Mouse (Mus musculus): ENCODE results near the gene Mylk4.

Gene Mylk4

GRCm38 (mm10) chr13:32783816-32784215 lies at the start of gene Mylk4:
Gene Mylk4, minus strand, starts transcription at chr13:32783954.
- DNase-seq = no peak

DNA sequence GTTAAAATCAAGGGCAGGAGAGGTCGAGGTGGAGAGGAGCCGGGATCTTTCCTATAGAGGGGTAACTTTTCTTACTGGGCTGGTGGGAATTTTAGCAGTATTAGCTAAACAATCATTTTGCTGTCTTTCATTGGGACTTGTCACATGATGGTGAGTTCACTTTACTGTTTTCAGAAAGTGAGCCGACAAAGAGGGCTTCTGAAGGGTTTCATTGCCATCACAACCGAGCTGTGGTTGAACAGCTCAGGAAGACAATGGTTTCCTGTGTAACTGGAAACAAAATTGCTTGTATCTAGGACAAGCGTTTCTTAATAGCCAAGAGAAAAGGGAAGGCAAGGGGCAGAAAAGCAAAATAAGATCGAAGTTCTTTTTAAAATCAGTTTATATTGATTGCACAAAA lies 49.5 kb upstream of the Mylk4 start:
- no peak for DNase-seq

DNA sequence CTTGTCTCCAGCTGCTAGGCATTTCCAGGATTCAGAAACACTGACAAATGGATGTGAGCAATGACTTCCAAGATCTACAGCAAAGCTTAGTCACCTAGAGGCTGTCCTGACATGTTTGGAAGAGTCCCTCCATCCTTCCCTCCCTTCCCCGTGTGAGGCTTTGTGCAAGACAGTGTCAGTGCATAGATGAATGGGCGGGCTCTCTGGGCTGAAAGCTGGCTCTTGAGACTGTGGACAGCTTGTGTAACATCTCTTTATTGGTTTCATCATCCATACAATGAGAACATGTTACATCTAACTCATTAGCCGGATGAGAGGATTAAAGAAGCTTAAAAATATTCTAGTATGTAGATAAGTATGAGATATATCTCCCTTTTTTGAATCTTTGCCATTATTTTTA lies 49.0 kb upstream of the Mylk4 start:
- no peak for DNase-seq

DNA sequence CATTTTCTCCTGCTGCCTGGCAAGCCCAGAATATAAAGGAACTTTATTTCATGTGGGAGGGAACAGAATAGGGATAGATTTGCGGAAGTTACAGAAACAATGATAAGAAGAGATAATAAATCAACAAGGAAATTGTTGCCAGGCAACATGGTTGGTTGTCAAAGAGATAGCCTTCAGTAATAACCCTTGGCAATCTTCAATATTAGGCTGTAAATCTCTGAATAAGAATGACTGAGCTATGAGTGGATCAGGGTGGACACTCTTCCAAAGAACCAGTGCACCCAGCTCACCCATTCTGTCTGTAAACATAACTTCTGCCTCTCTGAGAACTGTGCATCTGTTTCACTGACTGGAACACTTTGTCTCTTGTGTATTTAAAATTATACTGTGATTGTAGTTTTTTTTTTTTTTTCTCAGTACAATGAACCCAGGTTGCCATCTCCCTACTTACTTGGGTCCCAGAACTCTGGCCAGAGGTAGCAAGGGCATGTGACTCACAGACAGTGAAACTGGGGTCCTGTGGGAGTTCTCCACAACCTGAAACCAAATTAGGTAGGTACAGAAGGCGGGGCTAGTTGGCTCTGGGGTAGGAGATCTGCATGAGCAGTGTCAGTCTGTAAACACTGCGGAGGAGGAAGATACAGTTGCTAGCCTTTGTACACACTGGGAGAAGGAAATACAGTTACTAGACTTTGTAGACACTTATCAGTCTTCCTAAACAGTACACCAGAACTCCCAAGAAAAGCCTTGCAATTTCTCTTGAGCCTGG lies 47.9 kb upstream of the Mylk4 start:
- DNase-seq = no peak

DNA sequence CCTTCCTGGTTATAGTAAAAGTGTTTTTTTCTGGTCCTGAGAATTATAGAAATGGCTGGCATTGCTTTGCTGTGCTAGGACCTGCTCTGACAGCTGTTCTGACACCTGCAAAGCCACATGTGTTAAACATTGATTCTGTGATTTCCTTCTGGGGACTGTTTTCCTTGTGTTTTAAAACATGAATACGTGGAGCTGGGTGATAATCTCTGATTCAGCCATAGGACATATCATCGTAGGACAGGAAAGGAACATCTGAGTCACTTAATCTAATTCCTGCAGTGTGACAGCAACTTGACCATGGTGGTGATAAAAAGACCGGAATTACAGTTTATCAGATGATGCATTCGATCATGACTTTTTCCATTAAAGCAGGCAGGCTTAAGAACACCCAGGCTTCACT lies 45.1 kb upstream of the Mylk4 start:
- DNase-seq = peak; percentile 36

- DNase-seq = peak; percentile 85
Observed at GRCm38 (mm10) chr13:32827951-32828350, 44.2 kb upstream of the Mylk4 start.

GRCm38 (mm10) chr13:32827111-32827822 lies 43.5 kb upstream of the Mylk4 start:
- no peak for DNase-seq

DNA sequence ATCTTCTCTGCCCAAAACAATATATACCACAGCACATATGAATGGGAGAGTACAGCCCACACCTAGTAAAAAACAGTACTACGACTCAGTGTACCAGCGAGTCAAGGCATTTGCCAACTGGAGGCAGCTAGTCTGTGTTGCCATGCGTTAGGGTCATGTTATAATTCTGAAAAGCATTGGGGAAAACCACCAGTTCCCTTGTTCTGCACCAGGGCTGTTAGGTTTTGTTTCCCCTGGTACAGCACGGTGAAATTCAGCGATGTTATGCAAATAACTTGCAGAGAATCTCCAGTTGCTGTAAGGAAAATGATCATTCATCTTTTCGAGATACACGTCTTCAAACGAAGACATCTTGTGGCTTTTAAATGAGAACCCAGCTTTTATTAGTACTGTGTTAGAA lies 41.8 kb upstream of the Mylk4 start:
- DNase-seq = peak; percentile 43

- DNase-seq = peak; percentile 57
Observed at GRCm38 (mm10) chr13:32824377-32825330, 40.9 kb upstream of the Mylk4 start.

DNA sequence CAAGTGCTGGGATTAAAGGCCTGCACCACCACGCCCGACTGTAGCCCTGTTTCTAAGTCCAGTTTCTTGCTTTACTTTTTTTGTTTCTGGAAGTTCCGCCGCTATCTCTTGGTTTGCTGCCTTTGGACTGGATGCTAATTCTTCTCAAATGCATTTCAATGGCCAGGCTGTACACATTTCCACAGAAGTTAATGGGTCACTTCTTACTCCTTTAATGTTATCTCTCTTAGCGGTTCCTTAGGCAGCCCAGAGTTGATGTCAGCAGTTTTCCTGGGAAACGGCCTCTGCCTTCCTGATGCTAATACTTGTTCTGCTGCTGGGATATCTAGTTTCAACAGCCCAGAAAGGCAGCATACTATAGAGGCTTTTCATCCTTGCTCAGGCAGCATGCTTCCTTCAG lies 39.4 kb upstream of the Mylk4 start:
- peak; percentile 55 for DNase-seq

DNA sequence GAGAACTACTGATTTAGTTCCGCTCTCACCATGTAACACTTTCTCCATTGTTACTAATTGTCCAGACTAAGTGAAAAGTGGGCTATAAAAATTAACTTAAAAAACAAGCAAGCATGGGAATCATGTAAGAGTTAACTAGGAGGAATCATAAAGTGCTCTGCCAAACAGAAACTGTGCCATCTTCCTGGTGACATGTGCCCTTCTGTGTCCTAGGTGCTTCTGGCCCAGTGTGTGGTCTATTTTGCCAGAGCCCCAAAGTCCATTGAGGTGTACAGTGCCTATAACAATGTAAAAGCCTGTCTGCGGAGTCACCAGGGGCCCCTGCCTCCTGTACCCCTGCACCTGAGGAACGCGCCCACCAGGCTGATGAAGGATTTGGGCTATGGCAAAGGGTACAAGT lies 37.9 kb upstream of the Mylk4 start:
- DNase-seq = peak; percentile 85

GRCm38 (mm10) chr13:32819926-32820325 lies 36.2 kb upstream of the Mylk4 start:
- peak; percentile 58 for DNase-seq

DNA sequence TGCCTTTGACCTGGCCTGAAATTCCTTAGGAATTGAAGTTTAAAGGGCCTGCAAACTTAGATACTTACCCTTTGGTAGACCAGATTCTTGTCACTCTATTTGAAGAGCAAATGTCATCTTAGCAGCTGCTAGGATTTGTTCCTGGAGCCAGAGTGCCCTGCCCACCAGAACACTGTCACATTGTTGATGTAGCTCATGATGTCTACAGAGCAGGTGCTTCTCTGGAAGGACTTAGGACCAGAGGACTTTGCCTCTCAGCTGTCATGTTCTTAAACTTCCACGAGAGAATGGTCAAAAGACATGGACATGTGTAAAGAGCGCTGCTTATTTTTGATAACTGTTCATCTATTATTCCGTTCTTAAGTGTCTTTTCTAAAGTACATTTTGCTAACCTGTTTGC lies 35.5 kb upstream of the Mylk4 start:
- DNase-seq = peak; percentile 43

- DNase-seq = no peak
Observed at GRCm38 (mm10) chr13:32807624-32808023, 23.9 kb upstream of the Mylk4 start.

- peak; percentile 90 for DNase-seq
Observed at GRCm38 (mm10) chr13:32806820-32807219, 23.1 kb upstream of the Mylk4 start.

- no peak for DNase-seq
Observed at GRCm38 (mm10) chr13:32803701-32804345, 20.1 kb upstream of the Mylk4 start.

- DNase-seq = peak; percentile 96
Observed at GRCm38 (mm10) chr13:32802259-32803081, 18.7 kb upstream of the Mylk4 start, which contains the start of gene D930007J09Rik. Gene D930007J09Rik, minus strand, starts transcription at chr13:32802849.

GRCm38 (mm10) chr13:32801693-32802221 lies 18.0 kb upstream of the Mylk4 start, which contains the start of gene Wrnip1:
Gene Wrnip1, plus strand, starts transcription at chr13:32802038.
- DNase-seq = peak; percentile 100

DNA sequence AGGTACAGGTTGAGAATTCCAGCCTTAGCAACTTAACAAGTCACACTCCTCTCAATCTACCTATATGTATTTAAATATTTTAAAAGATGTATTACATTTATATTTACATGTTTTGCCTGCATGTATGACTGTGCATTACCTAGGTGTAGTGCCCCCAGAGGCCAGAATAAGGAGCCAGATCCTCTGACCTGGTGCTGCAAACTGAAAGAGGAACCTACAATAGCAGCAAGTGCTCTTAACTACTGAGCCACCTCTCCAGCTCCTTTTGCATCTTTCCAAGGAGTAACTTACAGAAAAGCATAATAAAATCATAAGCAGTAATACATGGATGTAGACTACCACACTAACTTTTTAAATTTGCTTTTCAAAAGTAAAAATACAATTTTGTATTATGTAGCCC lies 17.1 kb upstream of the Mylk4 start:
- no peak for DNase-seq

DNA sequence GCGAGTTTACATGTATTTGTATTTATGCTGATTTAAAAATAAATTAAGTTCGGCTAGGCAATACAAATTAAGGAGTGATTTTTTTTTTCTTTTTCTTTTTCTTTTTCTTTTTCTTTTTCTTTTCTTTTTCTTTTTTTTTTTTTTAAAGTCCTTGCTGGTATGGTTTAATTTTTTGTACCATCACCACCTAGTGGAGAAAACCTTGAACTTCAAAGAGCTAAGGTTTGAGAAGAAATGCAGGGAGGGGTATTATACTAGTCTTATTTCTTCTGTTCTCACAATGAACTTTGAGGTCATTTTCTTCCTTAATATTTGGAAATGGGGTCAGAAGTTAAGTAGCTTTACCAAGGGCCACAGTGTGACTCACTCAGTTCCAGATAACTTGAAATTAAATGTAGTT lies 15.4 kb upstream of the Mylk4 start:
- DNase-seq = no peak

- DNase-seq = no peak
Observed at GRCm38 (mm10) chr13:32797085-32797484, 13.3 kb upstream of the Mylk4 start.

Measured in heart, adult 11 months (tissue).